Mouse (Mus musculus) testis, adult 2 months (tissue): ENCODE data around the gene Sipa1l1.

Source experiments
- CTCF ChIP-seq: fragments of 200-500 bp; IDR thresholded peaks from 2 replicates; pipeline ENCODE4 v1.5.1; 2012; ENCODE audit warnings: low read depth, mild to moderate bottlenecking, inconsistent platforms, low read length, moderate library complexity; ENCODE audit not compliant: control insufficient read depth, insufficient read depth, insufficient replicate concordance
- POLR2A ChIP-seq: fragments of 200-500 bp; IDR thresholded peaks from 2 replicates; pipeline ENCODE4 v1.6.1; 2012; ENCODE audit warnings: low read depth, mild to moderate bottlenecking, inconsistent platforms, low read length, moderate library complexity; ENCODE audit not compliant: control insufficient read depth

DNA sequence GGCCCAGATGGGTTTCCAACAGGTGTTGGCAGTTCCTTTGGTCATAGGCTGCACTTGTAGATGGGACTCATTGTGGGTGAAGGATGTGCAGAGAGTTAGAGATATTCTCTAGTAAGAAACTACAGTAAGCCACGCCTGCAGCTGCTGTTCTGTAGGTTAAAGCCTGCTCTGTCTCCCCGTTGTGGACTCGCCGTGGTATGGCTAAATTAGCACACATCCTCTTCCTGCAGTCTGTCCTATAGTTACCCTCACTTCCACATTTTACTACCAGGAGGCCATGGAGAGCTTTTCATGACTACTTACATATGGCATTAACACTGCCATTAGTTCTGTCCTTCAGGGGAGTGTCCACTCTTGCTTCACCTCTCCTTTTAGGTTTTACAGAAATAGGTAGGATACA lies 232.3 kb downstream of the Sipa1l1 start:
- TF ChIP-seq CTCF (no peak), POLR2A (no peak)
